Mouse (Mus musculus): Measurements from ENCODE around the gene Psmf1. TPM values are rescaled to one million over a fixed set of nuclear protein-coding genes. Genes with fewer than 3 reads are reported as not detected.

The Psmf1 gene
- polyA plus RNA-seq, 1 experiment from 2014 or later: 37.9 TPM

- Histone ChIP-seq H3K4me3 (ENCODE audit: low read length) (no peak overlapping the region), H3K27me3 (ENCODE audit: control insufficient read depth, insufficient read depth, low read depth, low read length) (no peaks in the 10 kb centered on the region), H3K9me3 (ENCODE audit: control insufficient read depth, low read length) (no peaks in the 10 kb centered on the region), H3K27ac (ENCODE audit: low read length) (no peak overlapping the region), H3K4me1 (replicated peaks; ENCODE audit: control insufficient read depth, insufficient read depth, low read length) (peaks cover 16% of the 10 kb centered on the region), H3K4me2 (ENCODE audit: low read depth, low read length) (no peak overlapping the region), H3K36me3 (ENCODE audit: control insufficient read depth, insufficient read depth, low read length) (no peaks in the 10 kb centered on the region; the same call in 1 of the 2 replicates), H3K9ac (ENCODE audit: low read length) (no peak overlapping the region)
- no peak for ATAC-seq (ENCODE audit: low read depth)
- 86% methylated on average over 7 of the region's 7 CpGs for WGBS
Observed at GRCm38 (mm10) chr2:151739505-151739904, 4.5 kb downstream of the Psmf1 start.

GRCm38 (mm10) chr2:151739081-151739480, 4.9 kb downstream of the Psmf1 start:
- no peak for ATAC-seq (ENCODE audit: low read depth)
- Histone ChIP-seq H3K27me3 (ENCODE audit: control insufficient read depth, insufficient read depth, low read depth, low read length) (no peaks in the 10 kb centered on the region), H3K4me3 (ENCODE audit: low read length) (no peak overlapping the region), H3K27ac (ENCODE audit: low read length) (no peak overlapping the region), H3K36me3 (ENCODE audit: control insufficient read depth, insufficient read depth, low read length) (peaks cover 3% of the 10 kb centered on the region; the same call in 1 of the 2 replicates), H3K4me1 (replicated peaks; ENCODE audit: control insufficient read depth, insufficient read depth, low read length) (peaks cover 16% of the 10 kb centered on the region), H3K9ac (ENCODE audit: low read length) (no peak overlapping the region), H3K4me2 (ENCODE audit: low read depth, low read length) (no peak overlapping the region), H3K9me3 (ENCODE audit: control insufficient read depth, low read length) (no peaks in the 10 kb centered on the region)
- WGBS: 74% methylated on average over 3 of the region's 3 CpGs

DNA sequence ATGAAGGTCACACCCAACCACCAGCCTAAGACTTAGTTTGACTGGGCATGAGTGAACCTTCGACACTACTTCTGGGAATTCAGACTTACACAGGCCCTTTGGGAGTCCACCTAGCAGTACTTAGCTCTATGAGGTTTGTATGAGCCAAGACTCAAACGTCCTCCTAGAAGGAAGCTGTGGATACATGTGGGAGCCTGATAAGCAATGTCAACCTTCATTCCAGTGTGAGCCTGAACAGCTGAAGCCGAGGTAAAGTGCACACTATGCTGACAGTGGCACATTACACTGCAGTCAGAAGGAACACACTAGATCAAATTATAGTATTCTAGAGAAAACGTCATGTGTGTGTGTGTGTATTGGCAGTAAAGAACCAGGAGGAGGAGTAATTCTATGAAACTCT, 5.5 kb downstream of the Psmf1 start:
- Histone ChIP-seq H3K4me3 (ENCODE audit: low read length) (no peak overlapping the region), H3K9ac (ENCODE audit: low read length) (no peak overlapping the region), H3K9me3 (ENCODE audit: control insufficient read depth, low read length) (no peaks in the 10 kb centered on the region), H3K36me3 (ENCODE audit: control insufficient read depth, insufficient read depth, low read length) (peaks cover 9% of the 10 kb centered on the region; the same call in 1 of the 2 replicates), H3K4me2 (ENCODE audit: low read depth, low read length) (no peak overlapping the region), H3K27ac (ENCODE audit: low read length) (no peak overlapping the region), H3K4me1 (replicated peaks; ENCODE audit: control insufficient read depth, insufficient read depth, low read length) (peaks cover 16% of the 10 kb centered on the region), H3K27me3 (ENCODE audit: control insufficient read depth, insufficient read depth, low read depth, low read length) (no peaks in the 10 kb centered on the region)
- ATAC-seq (ENCODE audit: low read depth): no peak
- WGBS: 80% methylated on average over 4 of the region's 4 CpGs

GRCm38 (mm10) chr2:151735422-151735821, 8.6 kb downstream of the Psmf1 start:
- Histone ChIP-seq H3K9me3 (ENCODE audit: control insufficient read depth, low read length) (no peaks in the 10 kb centered on the region), H3K9ac (ENCODE audit: low read length) (no peak overlapping the region), H3K27me3 (ENCODE audit: control insufficient read depth, insufficient read depth, low read depth, low read length) (no peaks in the 10 kb centered on the region), H3K4me1 (replicated peaks; ENCODE audit: control insufficient read depth, insufficient read depth, low read length) (peaks cover 11% of the 10 kb centered on the region), H3K27ac (ENCODE audit: low read length) (no peak overlapping the region), H3K4me2 (ENCODE audit: low read depth, low read length) (no peak overlapping the region), H3K4me3 (ENCODE audit: low read length) (no peak overlapping the region), H3K36me3 (ENCODE audit: control insufficient read depth, insufficient read depth, low read length) (peaks cover 9% of the 10 kb centered on the region; the same call in 1 of the 2 replicates)
- WGBS: 93% methylated on average over 6 of the region's 6 CpGs
- no peak for ATAC-seq (ENCODE audit: low read depth)

DNA sequence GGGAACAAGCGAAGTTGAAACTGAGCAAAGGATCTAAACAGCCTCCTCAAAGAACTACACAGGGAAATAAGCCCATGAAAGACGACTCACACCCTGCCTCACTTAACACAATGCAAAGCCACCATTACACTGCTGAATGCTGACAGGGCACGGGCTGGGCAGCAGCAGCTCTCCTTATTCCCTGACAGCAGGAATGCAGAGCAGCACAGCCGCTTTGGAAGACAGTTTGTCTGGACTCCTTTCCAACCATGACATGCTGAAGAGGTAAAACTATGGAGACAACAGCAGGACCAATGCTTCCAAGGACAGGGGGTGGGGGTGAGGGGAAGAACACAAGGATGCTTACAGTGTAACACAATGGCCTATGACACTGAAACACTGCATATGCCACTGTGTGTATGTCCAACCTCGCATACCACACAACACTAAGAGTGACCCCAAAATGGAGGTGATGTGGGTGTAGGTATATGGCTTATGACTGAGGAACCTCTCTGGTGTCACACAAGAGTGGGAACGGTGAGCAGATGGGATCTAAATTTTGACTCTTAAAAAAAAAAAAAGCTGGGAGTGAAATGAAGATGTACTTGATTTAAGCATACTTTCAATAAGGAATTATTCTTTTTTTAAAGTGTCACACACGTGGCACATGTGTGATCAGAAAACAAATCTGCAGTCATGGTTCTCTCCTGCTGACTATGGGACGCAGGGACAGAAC, 10.7 kb downstream of the Psmf1 start:
- no peak overlapping the region for H3K4me3 ChIP-seq (ENCODE audit: low read length)
- no peaks in the 10 kb centered on the region for H3K9me3 ChIP-seq (ENCODE audit: control insufficient read depth, low read length)
- no peak overlapping the region for H3K9ac ChIP-seq (ENCODE audit: low read length)
- H3K4me2 ChIP-seq (ENCODE audit: low read depth, low read length): no peak overlapping the region
- 85% methylated on average over 8 of the region's 8 CpGs for WGBS
- peaks cover 21% of the 10 kb centered on the region for H3K36me3 ChIP-seq (ENCODE audit: control insufficient read depth, insufficient read depth, low read length)
- no peaks in the 10 kb centered on the region for H3K4me1 ChIP-seq (replicated peaks; ENCODE audit: control insufficient read depth, insufficient read depth, low read length)
- H3K27me3 ChIP-seq (ENCODE audit: control insufficient read depth, insufficient read depth, low read depth, low read length): no peaks in the 10 kb centered on the region
- ATAC-seq (ENCODE audit: low read depth): no peak
- H3K27ac ChIP-seq (ENCODE audit: low read length): no peak overlapping the region

- no peak overlapping the region for H3K4me3 ChIP-seq (ENCODE audit: low read length)
- H3K36me3 ChIP-seq (ENCODE audit: control insufficient read depth, insufficient read depth, low read length): peaks cover 19% of the 10 kb centered on the region
- H3K4me1 ChIP-seq (replicated peaks; ENCODE audit: control insufficient read depth, insufficient read depth, low read length): no peaks in the 10 kb centered on the region
- H3K27ac ChIP-seq (ENCODE audit: low read length): no peak overlapping the region
- no peak overlapping the region for H3K9ac ChIP-seq (ENCODE audit: low read length)
- H3K27me3 ChIP-seq (ENCODE audit: control insufficient read depth, insufficient read depth, low read depth, low read length): no peaks in the 10 kb centered on the region
- H3K4me2 ChIP-seq (ENCODE audit: low read depth, low read length): no peak overlapping the region
- no peak for ATAC-seq (ENCODE audit: low read depth)
- WGBS: 87% methylated on average over 2 of the region's 2 CpGs
- no peaks in the 10 kb centered on the region; the same call in 1 of the 2 replicates for H3K9me3 ChIP-seq (ENCODE audit: control insufficient read depth, low read length)
Observed at GRCm38 (mm10) chr2:151724094-151724493, 19.9 kb downstream of the Psmf1 start.

DNA sequence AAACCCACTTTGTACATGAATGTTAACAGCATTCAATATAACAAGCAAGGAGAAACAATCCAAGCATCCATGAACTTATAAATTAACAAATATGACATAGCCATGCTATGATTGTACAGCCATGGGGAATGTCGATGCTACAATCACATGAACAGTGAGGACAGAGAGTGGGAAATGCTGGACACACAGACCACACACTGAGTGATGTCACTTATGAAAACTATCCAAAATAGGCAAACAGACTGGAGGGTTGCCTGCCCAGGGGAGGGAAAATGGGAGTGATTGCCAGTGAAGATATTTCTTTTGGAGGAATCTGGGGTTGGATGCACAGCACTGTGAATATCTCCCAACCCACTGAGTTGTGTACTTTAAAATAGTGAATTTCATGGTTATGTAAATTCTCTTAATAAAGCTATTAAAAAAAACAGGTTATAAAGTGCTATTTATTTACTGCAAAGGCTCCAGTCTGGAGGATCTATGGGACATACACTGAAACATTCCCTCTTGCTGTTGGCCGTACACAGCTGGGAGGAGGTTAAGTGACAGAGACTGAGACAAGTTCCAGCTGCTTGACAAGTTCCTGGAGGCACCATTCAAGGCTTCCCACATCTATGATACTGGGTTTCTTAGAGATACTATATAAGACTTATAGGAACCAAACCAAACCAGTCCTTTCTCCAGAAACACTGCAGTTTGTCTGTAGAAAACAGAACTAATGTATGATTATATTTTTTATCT, 27.5 kb downstream of the Psmf1 start:
- H3K4me1 ChIP-seq (replicated peaks; ENCODE audit: control insufficient read depth, insufficient read depth, low read length): no peaks in the 10 kb centered on the region; the same call in 1 of the 2 replicates
- H3K27me3 ChIP-seq (ENCODE audit: control insufficient read depth, insufficient read depth, low read depth, low read length): no peaks in the 10 kb centered on the region
- H3K36me3 ChIP-seq (ENCODE audit: control insufficient read depth, insufficient read depth, low read length): peaks cover 14% of the 10 kb centered on the region
- no peak overlapping the region for H3K27ac ChIP-seq (ENCODE audit: low read length)
- H3K4me2 ChIP-seq (ENCODE audit: low read depth, low read length): no peak overlapping the region
- no peaks in the 10 kb centered on the region for H3K9me3 ChIP-seq (ENCODE audit: control insufficient read depth, low read length)
- 49% methylated on average over 2 of the region's 2 CpGs for WGBS
- H3K4me3 ChIP-seq (ENCODE audit: low read length): no peak overlapping the region
- ATAC-seq (ENCODE audit: low read depth): peak; percentile 94
- H3K9ac ChIP-seq (ENCODE audit: low read length): no peak overlapping the region

- no peaks in the 10 kb centered on the region; the same call in 1 of the 2 replicates for H3K4me1 ChIP-seq (replicated peaks; ENCODE audit: control insufficient read depth, insufficient read depth, low read length)
- no peak overlapping the region for H3K4me3 ChIP-seq (ENCODE audit: low read length)
- H3K9me3 ChIP-seq (ENCODE audit: control insufficient read depth, low read length): no peaks in the 10 kb centered on the region
- H3K4me2 ChIP-seq (ENCODE audit: low read depth, low read length): no peak overlapping the region
- no peak for ATAC-seq (ENCODE audit: low read depth)
- no peak overlapping the region for H3K9ac ChIP-seq (ENCODE audit: low read length)
- H3K27ac ChIP-seq (ENCODE audit: low read length): no peak overlapping the region
- H3K36me3 ChIP-seq (ENCODE audit: control insufficient read depth, insufficient read depth, low read length): peaks cover 14% of the 10 kb centered on the region
- 95% methylated on average over 4 of the region's 4 CpGs for WGBS
- no peaks in the 10 kb centered on the region for H3K27me3 ChIP-seq (ENCODE audit: control insufficient read depth, insufficient read depth, low read depth, low read length)
Observed at GRCm38 (mm10) chr2:151715526-151715925, 28.5 kb downstream of the Psmf1 start.

DNA sequence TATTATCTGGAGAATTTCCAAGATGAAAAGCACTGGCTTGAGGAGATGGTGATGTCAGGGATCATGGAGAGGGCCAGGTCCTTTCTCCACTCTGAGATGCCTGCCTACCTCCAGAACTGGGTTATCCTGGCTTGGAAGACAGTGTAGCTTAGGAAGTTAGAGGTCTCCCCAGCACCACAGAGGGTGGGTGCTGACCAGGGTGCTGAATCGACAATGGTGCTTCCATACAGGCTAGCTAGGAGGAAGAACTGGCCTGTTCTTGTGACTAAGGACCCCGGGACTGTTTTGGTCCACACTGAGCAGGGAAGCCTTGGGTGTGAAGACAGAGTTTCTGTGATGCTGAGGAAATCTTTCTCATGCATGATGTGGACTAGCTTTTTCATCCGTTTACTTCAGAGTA, 31.3 kb downstream of the Psmf1 start:
- H3K4me3 ChIP-seq (ENCODE audit: low read length): no peak overlapping the region
- no peak overlapping the region for H3K9ac ChIP-seq (ENCODE audit: low read length)
- H3K36me3 ChIP-seq (ENCODE audit: control insufficient read depth, insufficient read depth, low read length): peaks cover 2% of the 10 kb centered on the region; the same call in 1 of the 2 replicates
- no peaks in the 10 kb centered on the region; the same call in 1 of the 2 replicates for H3K4me1 ChIP-seq (replicated peaks; ENCODE audit: control insufficient read depth, insufficient read depth, low read length)
- H3K4me2 ChIP-seq (ENCODE audit: low read depth, low read length): no peak overlapping the region
- 27% methylated on average over 3 of the region's 3 CpGs for WGBS
- no peaks in the 10 kb centered on the region for H3K27me3 ChIP-seq (ENCODE audit: control insufficient read depth, insufficient read depth, low read depth, low read length)
- H3K27ac ChIP-seq (ENCODE audit: low read length): no peak overlapping the region
- ATAC-seq (ENCODE audit: low read depth): no peak
- no peaks in the 10 kb centered on the region for H3K9me3 ChIP-seq (ENCODE audit: control insufficient read depth, low read length)
